Mouse (Mus musculus): Measurements from ENCODE around the gene Capn11. TPM values are rescaled to one million over a fixed set of nuclear protein-coding genes. Genes with fewer than 3 reads are reported as not detected.

The Capn11 gene
- not detected in 2 replicates for polyA plus RNA-seq (2012; ENCODE audit: insufficient read depth, insufficient read length, missing spikeins)

- no peaks in the 10 kb centered on the region for H3K4me1 ChIP-seq (ENCODE audit: control insufficient read depth, insufficient read depth, insufficient read length, low read length)
- H3K4me3 ChIP-seq (ENCODE audit: insufficient read depth, low read depth, low read length): no peak within 1 kb of the TSS
- H3K27ac ChIP-seq (replicated peaks; ENCODE audit: low read depth, low read length): no peak within 1 kb of the TSS
These were observed at the start of gene Capn11 for GRCm38 (mm10) chr17:45659225-45659624. Capn11 (minus strand) TSS chr17:45659325.

- Histone ChIP-seq H3K4me3 (ENCODE audit: insufficient read depth, low read depth, low read length) (no peak overlapping the region), H3K27ac (replicated peaks; ENCODE audit: low read depth, low read length) (no peak overlapping the region), H3K4me1 (ENCODE audit: control insufficient read depth, insufficient read depth, insufficient read length, low read length) (no peaks in the 10 kb centered on the region)
These were observed 49.1 kb upstream of the Capn11 start for GRCm38 (mm10) chr17:45708179-45708578.

- no peak overlapping the region for H3K27ac ChIP-seq (replicated peaks; ENCODE audit: low read depth, low read length)
- H3K4me1 ChIP-seq (ENCODE audit: control insufficient read depth, insufficient read depth, insufficient read length, low read length): peaks cover 3% of the 10 kb centered on the region; the same call in 1 of the 2 replicates
- H3K4me3 ChIP-seq (ENCODE audit: insufficient read depth, low read depth, low read length): no peak overlapping the region
These were observed 48.3 kb upstream of the Capn11 start for GRCm38 (mm10) chr17:45707376-45707775.

GRCm38 (mm10) chr17:45706796-45707195, 47.7 kb upstream of the Capn11 start:
- peaks cover 4% of the 10 kb centered on the region; the same call in 1 of the 2 replicates for H3K4me1 ChIP-seq (ENCODE audit: control insufficient read depth, insufficient read depth, insufficient read length, low read length)
- no peak overlapping the region for H3K4me3 ChIP-seq (ENCODE audit: insufficient read depth, low read depth, low read length)
- H3K27ac ChIP-seq (replicated peaks; ENCODE audit: low read depth, low read length): no peak overlapping the region

GRCm38 (mm10) chr17:45703187-45703586, 44.1 kb upstream of the Capn11 start:
- peaks cover 6% of the 10 kb centered on the region; the same call in 1 of the 2 replicates for H3K4me1 ChIP-seq (ENCODE audit: control insufficient read depth, insufficient read depth, insufficient read length, low read length)
- no peak overlapping the region for H3K4me3 ChIP-seq (ENCODE audit: insufficient read depth, low read depth, low read length)
- no peak overlapping the region for H3K27ac ChIP-seq (replicated peaks; ENCODE audit: low read depth, low read length)

DNA sequence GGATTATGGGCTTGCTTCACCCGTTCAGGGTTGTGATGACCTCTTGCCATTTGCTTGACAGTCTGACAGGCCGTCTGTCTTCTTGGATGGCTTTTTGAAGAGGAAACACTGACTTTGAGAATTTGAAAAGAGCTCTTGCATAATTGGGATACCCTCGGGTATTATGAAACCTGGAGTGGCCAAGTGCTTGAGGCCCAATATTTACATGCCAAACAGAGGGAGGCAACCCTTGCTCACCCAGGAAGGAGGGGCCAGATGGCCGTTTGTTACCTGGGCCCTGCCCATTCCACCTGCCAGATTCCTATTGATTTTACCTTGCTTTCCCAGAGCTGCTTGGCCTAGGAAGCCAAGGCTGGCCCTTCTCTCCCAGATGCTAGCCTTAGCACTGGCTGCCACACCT, 43.1 kb upstream of the Capn11 start:
- H3K4me3 ChIP-seq (ENCODE audit: insufficient read depth, low read depth, low read length): no peak overlapping the region
- peaks cover 6% of the 10 kb centered on the region; the same call in 1 of the 2 replicates for H3K4me1 ChIP-seq (ENCODE audit: control insufficient read depth, insufficient read depth, insufficient read length, low read length)
- H3K27ac ChIP-seq (replicated peaks; ENCODE audit: low read depth, low read length): no peak overlapping the region

DNA sequence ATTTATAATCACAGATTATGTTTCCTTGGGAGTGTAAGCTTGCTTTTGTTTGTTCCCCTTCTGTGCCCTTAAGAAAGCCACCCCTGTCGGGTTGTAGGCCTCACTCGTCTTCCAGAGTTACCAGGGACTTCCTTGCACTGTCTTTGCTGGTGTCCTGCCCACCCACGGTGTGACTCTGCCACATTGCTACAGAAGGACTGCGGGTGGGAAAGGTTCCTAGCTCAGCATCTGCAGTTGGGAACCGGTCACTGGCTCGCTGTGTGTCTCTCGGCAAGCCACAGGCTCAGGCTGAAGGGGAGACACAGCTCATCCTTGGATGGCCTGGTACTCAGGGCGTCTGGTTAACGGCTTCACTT, 42.1 kb upstream of the Capn11 start:
- Histone ChIP-seq H3K27ac (replicated peaks; ENCODE audit: low read depth, low read length) (no peak overlapping the region), H3K4me3 (ENCODE audit: insufficient read depth, low read depth, low read length) (no peak overlapping the region)

GRCm38 (mm10) chr17:45700496-45701235, 41.5 kb upstream of the Capn11 start:
- H3K4me1 ChIP-seq (ENCODE audit: control insufficient read depth, insufficient read depth, insufficient read length, low read length): peaks cover 6% of the 10 kb centered on the region; the same call in 1 of the 2 replicates
- no peak overlapping the region for H3K4me3 ChIP-seq (ENCODE audit: insufficient read depth, low read depth, low read length)
- H3K27ac ChIP-seq (replicated peaks; ENCODE audit: low read depth, low read length): no peak overlapping the region

More for the DNA sequence above, 42.1 kb upstream of the Capn11 start:
- H3K4me1 ChIP-seq (ENCODE audit: control insufficient read depth, insufficient read depth, insufficient read length, low read length): peaks cover 6% of the 10 kb centered on the region; the same call in 1 of the 2 replicates

GRCm38 (mm10) chr17:45699039-45699740, 40.1 kb upstream of the Capn11 start:
- no peak overlapping the region for H3K4me3 ChIP-seq (ENCODE audit: insufficient read depth, low read depth, low read length)
- peaks cover 9% of the 10 kb centered on the region for H3K4me1 ChIP-seq (ENCODE audit: control insufficient read depth, insufficient read depth, insufficient read length, low read length)
- no peak overlapping the region for H3K27ac ChIP-seq (replicated peaks; ENCODE audit: low read depth, low read length)

DNA sequence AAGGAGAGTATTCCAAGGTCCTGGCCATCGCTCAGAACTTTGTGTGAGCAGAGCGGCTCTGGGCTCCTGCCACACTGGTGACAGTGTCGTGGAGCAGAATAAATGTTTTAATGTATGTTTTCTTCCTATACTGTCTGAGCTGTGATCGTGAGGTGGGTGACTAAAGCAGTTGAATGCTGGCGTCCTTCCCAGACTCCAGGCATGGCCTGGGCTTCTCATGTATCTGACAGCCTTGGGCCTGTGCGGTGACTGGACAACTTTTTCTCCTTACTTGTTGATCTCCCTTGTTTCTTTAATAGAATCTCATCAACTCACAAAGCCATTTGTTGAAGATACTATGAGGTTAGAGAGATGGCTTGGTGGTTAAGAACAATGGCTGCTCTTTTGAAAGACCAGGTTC, 39.2 kb upstream of the Capn11 start:
- Histone ChIP-seq H3K4me3 (ENCODE audit: insufficient read depth, low read depth, low read length) (no peak overlapping the region), H3K4me1 (ENCODE audit: control insufficient read depth, insufficient read depth, insufficient read length, low read length) (peaks cover 14% of the 10 kb centered on the region), H3K27ac (replicated peaks; ENCODE audit: low read depth, low read length) (no peak overlapping the region)

GRCm38 (mm10) chr17:45696981-45697380, 37.9 kb upstream of the Capn11 start:
- H3K27ac ChIP-seq (replicated peaks; ENCODE audit: low read depth, low read length): no peak overlapping the region
- peaks cover 11% of the 10 kb centered on the region for H3K4me1 ChIP-seq (ENCODE audit: control insufficient read depth, insufficient read depth, insufficient read length, low read length)
- no peak overlapping the region for H3K4me3 ChIP-seq (ENCODE audit: insufficient read depth, low read depth, low read length)

DNA sequence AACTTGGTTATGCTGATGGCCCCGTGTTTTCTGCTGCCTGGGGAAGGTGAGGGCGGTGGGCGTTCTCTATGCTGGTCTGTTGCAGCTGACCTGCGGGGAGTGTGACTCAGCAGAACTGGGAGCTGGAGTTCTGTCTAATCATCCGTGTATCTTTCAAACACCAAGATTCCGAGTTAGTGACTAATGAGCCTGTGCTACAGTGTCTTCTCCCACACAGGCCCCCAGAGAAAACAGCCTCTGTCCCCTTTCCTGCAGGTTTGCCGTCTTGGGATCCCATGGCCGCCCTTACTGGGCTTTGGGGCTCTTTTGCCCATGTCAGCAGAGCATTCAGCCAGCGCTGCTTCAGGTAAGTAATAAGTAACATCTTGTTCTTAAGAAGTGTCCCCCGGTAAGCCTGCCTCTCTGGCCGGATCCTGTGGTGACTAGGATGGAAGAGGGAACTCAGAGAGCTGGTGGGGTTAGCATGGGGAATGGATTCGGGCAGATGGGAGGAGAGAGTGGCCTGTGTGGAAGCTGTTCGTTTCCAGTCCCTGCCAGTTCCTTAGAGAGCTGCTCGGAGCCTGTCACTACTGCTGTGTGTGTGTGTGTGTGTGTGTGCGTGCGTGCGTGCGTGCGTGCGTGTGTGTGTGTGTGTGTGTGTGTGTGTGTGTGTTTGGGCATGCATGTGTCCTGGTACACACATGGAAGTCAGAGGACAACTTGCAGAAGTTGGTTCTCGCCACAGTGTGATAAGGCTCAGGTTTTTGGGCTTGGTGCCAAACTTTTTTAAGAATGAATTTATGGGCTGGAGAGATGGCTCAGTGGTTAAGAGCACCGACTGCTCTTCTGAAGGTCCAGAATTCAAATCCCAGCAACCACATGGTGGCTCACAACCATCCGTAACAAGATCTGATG, 36.3 kb upstream of the Capn11 start:
- H3K27ac ChIP-seq (replicated peaks; ENCODE audit: low read depth, low read length): no peak overlapping the region
- no peak overlapping the region for H3K4me3 ChIP-seq (ENCODE audit: insufficient read depth, low read depth, low read length)

GRCm38 (mm10) chr17:45693812-45694565, 34.9 kb upstream of the Capn11 start:
- H3K4me3 ChIP-seq (ENCODE audit: insufficient read depth, low read depth, low read length): no peak overlapping the region
- H3K27ac ChIP-seq (replicated peaks; ENCODE audit: low read depth, low read length): no peak overlapping the region
- peaks cover 9% of the 10 kb centered on the region for H3K4me1 ChIP-seq (ENCODE audit: control insufficient read depth, insufficient read depth, insufficient read length, low read length)

More for the DNA sequence above, 36.3 kb upstream of the Capn11 start:
- H3K4me1 ChIP-seq (ENCODE audit: control insufficient read depth, insufficient read depth, insufficient read length, low read length): peaks cover 9% of the 10 kb centered on the region

DNA sequence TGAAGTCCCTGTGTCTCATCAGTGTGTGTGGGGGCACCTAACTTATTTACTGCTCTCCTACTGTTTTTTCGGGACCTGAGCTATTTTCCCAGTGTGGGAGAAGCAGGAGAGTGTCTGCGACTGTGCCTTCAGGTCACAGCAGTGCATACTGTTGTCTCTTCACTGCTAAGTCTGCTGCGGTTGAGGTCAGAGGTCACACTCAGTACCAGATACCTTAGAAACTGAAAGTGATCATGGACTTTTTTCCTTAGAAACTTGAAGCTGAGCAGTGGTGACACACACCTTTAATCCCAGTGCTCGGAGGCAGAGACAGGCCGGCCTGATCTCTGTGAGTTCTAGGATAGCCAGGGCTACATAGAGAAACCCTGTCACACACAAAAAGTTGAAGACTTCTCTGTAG, 33.0 kb upstream of the Capn11 start:
- Histone ChIP-seq H3K4me3 (ENCODE audit: insufficient read depth, low read depth, low read length) (no peak overlapping the region), H3K27ac (replicated peaks; ENCODE audit: low read depth, low read length) (no peak overlapping the region), H3K4me1 (ENCODE audit: control insufficient read depth, insufficient read depth, insufficient read length, low read length) (peaks cover 10% of the 10 kb centered on the region)
